Mouse (Mus musculus): ENCODE measurements at regions not wholly inside any gene's neighbourhood (a gene's known extent, or its start where the extent isn't known, plus 50 kb on each side); places are given as distances from the start of the nearest gene placed in this dataset.

DNA sequence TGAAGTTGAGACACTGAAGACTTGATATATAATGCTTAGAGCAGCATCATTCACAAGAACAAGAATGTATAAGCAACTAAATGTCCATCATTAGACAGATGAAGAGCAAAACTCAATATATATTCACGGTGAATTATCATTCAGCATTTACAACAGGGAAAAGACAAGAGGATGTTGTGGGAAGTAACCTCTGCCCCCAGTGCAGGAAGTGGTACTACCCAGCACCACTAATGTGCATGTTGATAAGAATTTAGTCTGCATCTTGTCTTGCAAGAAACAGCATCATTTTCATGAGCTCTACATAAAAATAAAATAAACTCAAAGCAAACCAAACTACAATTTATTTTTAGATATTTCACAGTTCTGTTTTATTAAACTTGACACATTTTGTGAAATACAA is 359.8 kb upstream of the Epha7 start:
- no peak for DNase-seq (ENCODE audit: low spot score)
- Histone ChIP-seq H3K36me3 (ENCODE audit: control insufficient read depth, insufficient read depth, low read length) (no peaks in the 10 kb centered on the region), H3K27me3 (replicated peaks; ENCODE audit: control insufficient read depth, insufficient read depth, low read length) (no peaks in the 10 kb centered on the region), H3K27ac (ENCODE audit: low read depth) (no peak overlapping the region), H3K9ac (ENCODE audit: low read length) (no peak overlapping the region), H3K4me3 (ENCODE audit: low read depth, low read length) (no peak overlapping the region), H3K9me3 (ENCODE audit: control insufficient read depth, low read length) (no peaks in the 10 kb centered on the region), H3K4me1 (replicated peaks; ENCODE audit: control insufficient read depth, insufficient read depth, low read length) (no peaks in the 10 kb centered on the region), H3K4me2 (ENCODE audit: low read length) (no peak overlapping the region)
- WGBS = 69% methylated on average over 1 of the region's 1 CpGs
- ATAC-seq (replicated peaks; ENCODE audit: low FRiP score, low TSS enrichment, low read depth) = no peak

GRCm38 (mm10) chr4:28456312-28456711 is 356.6 kb upstream of the Epha7 start:
- no peak for DNase-seq (ENCODE audit: low spot score)
- Histone ChIP-seq H3K4me3 (ENCODE audit: low read depth, low read length) (no peak overlapping the region), H3K27ac (ENCODE audit: low read depth) (no peak overlapping the region), H3K9ac (ENCODE audit: low read length) (no peak overlapping the region), H3K36me3 (ENCODE audit: control insufficient read depth, insufficient read depth, low read length) (no peaks in the 10 kb centered on the region), H3K4me1 (replicated peaks; ENCODE audit: control insufficient read depth, insufficient read depth, low read length) (no peaks in the 10 kb centered on the region), H3K4me2 (ENCODE audit: low read length) (no peak overlapping the region), H3K27me3 (replicated peaks; ENCODE audit: control insufficient read depth, insufficient read depth, low read length) (no peaks in the 10 kb centered on the region), H3K9me3 (ENCODE audit: control insufficient read depth, low read length) (no peaks in the 10 kb centered on the region)
- ATAC-seq (replicated peaks; ENCODE audit: low FRiP score, low TSS enrichment, low read depth) = no peak
- WGBS = 39% methylated on average over 2 of the region's 2 CpGs
